Mouse (Mus musculus): ENCODE measurements at regions not wholly inside any gene's neighbourhood (a gene's known extent, or its start where the extent isn't known, plus 50 kb on each side); places are given as distances from the start of the nearest gene placed in this dataset.

- Histone ChIP-seq H3K9ac (ENCODE audit: low read length) (no peak overlapping the region), H3K27me3 (ENCODE audit: control insufficient read depth, insufficient read depth, low read length) (no peaks in the 10 kb centered on the region), H3K27ac (replicated peaks in 1 of 2; ENCODE audit: control insufficient read depth in 1 of 2, insufficient read depth in 1 of 2, low read depth in 2 of 2, low read length in 2 of 2) (no peak overlapping the region), H3K4me3 (ENCODE audit: control insufficient read depth in 1 of 2, insufficient read depth in 1 of 2, low read depth in 1 of 2, low read length in 2 of 2) (no peak overlapping the region), H3K9me3 (ENCODE audit: control insufficient read depth, low read length) (no peaks in the 10 kb centered on the region), H3K4me1 (ENCODE audit: control insufficient read depth in 2 of 2, insufficient read depth in 2 of 2, low read length in 2 of 2) (peaks cover 2 to 3% of the 10 kb centered on the region in 2 experiments; a peak in 2 of 4 replicates), H3K4me2 (ENCODE audit: low read length) (no peak overlapping the region), H3K36me3 (ENCODE audit: control insufficient read depth, insufficient read depth, low read length) (no peaks in the 10 kb centered on the region)
- ATAC-seq (ENCODE audit: insufficient number of reproducible peaks, insufficient read depth, low FRiP score, low read depth) = no peak
- 24% methylated on average over 3 of the region's 3 CpGs for WGBS
Observed at GRCm38 (mm10) chr16:24284215-24284614, 109.1 kb upstream of the Lpp start.

GRCm38 (mm10) chr16:24282194-24282683 lies 111.1 kb upstream of the Lpp start:
- Histone ChIP-seq H3K4me2 (ENCODE audit: low read length) (no peak overlapping the region), H3K4me1 (ENCODE audit: control insufficient read depth in 2 of 2, insufficient read depth in 2 of 2, low read length in 2 of 2) (peaks cover 2 to 3% of the 10 kb centered on the region in 2 experiments; a peak in 2 of 4 replicates), H3K27me3 (ENCODE audit: control insufficient read depth, insufficient read depth, low read length) (no peaks in the 10 kb centered on the region), H3K9me3 (ENCODE audit: control insufficient read depth, low read length) (no peaks in the 10 kb centered on the region), H3K27ac (replicated peaks in 1 of 2; ENCODE audit: control insufficient read depth in 1 of 2, insufficient read depth in 1 of 2, low read depth in 2 of 2, low read length in 2 of 2) (no peak overlapping the region), H3K36me3 (ENCODE audit: control insufficient read depth, insufficient read depth, low read length) (no peaks in the 10 kb centered on the region), H3K9ac (ENCODE audit: low read length) (no peak overlapping the region), H3K4me3 (ENCODE audit: control insufficient read depth in 1 of 2, insufficient read depth in 1 of 2, low read depth in 1 of 2, low read length in 2 of 2) (no peak overlapping the region)
- ATAC-seq (ENCODE audit: insufficient number of reproducible peaks, insufficient read depth, low FRiP score, low read depth) = peak; percentile 88
- WGBS = 6% methylated on average over 6 of the region's 6 CpGs

GRCm38 (mm10) chr16:24281561-24281960 lies 111.7 kb upstream of the Lpp start:
- H3K4me3 ChIP-seq (ENCODE audit: control insufficient read depth in 1 of 2, insufficient read depth in 1 of 2, low read depth in 1 of 2, low read length in 2 of 2) = no peak overlapping the region
- no peak overlapping the region for H3K9ac ChIP-seq (ENCODE audit: low read length)
- no peaks in the 10 kb centered on the region for H3K9me3 ChIP-seq (ENCODE audit: control insufficient read depth, low read length)
- H3K27me3 ChIP-seq (ENCODE audit: control insufficient read depth, insufficient read depth, low read length) = no peaks in the 10 kb centered on the region
- no peak for ATAC-seq (ENCODE audit: insufficient number of reproducible peaks, insufficient read depth, low FRiP score, low read depth)
- no peak overlapping the region for H3K27ac ChIP-seq (replicated peaks in 1 of 2; ENCODE audit: control insufficient read depth in 1 of 2, insufficient read depth in 1 of 2, low read depth in 2 of 2, low read length in 2 of 2)
- no peaks in the 10 kb centered on the region for H3K36me3 ChIP-seq (ENCODE audit: control insufficient read depth, insufficient read depth, low read length)
- peaks cover 2 to 3% of the 10 kb centered on the region in 2 experiments; a peak in 2 of 4 replicates for H3K4me1 ChIP-seq (ENCODE audit: control insufficient read depth in 2 of 2, insufficient read depth in 2 of 2, low read length in 2 of 2)
- 87% methylated on average over 5 of the region's 5 CpGs for WGBS
- H3K4me2 ChIP-seq (ENCODE audit: low read length) = no peak overlapping the region

- Histone ChIP-seq H3K27me3 (ENCODE audit: control insufficient read depth, insufficient read depth, low read length) (no peaks in the 10 kb centered on the region), H3K4me3 (ENCODE audit: control insufficient read depth in 1 of 2, insufficient read depth in 1 of 2, low read depth in 1 of 2, low read length in 2 of 2) (no peak overlapping the region), H3K9ac (ENCODE audit: low read length) (no peak overlapping the region), H3K4me1 (ENCODE audit: control insufficient read depth in 2 of 2, insufficient read depth in 2 of 2, low read length in 2 of 2) (peaks cover 2% of the 10 kb centered on the region in 2 experiments; a peak in 2 of 4 replicates), H3K4me2 (ENCODE audit: low read length) (no peak overlapping the region), H3K27ac (replicated peaks in 1 of 2; ENCODE audit: control insufficient read depth in 1 of 2, insufficient read depth in 1 of 2, low read depth in 2 of 2, low read length in 2 of 2) (no peak overlapping the region), H3K9me3 (ENCODE audit: control insufficient read depth, low read length) (no peaks in the 10 kb centered on the region), H3K36me3 (ENCODE audit: control insufficient read depth, insufficient read depth, low read length) (no peaks in the 10 kb centered on the region)
- WGBS = 83% methylated on average over 7 of the region's 7 CpGs
- no peak for ATAC-seq (ENCODE audit: insufficient number of reproducible peaks, insufficient read depth, low FRiP score, low read depth)
Observed at GRCm38 (mm10) chr16:24277857-24278256, 115.5 kb upstream of the Lpp start.

- Histone ChIP-seq H3K27ac (replicated peaks in 1 of 2; ENCODE audit: control insufficient read depth in 1 of 2, insufficient read depth in 1 of 2, low read depth in 2 of 2, low read length in 2 of 2) (no peak overlapping the region), H3K27me3 (ENCODE audit: control insufficient read depth, insufficient read depth, low read length) (no peaks in the 10 kb centered on the region), H3K9me3 (ENCODE audit: control insufficient read depth, low read length) (no peaks in the 10 kb centered on the region), H3K36me3 (ENCODE audit: control insufficient read depth, insufficient read depth, low read length) (no peaks in the 10 kb centered on the region), H3K4me1 (ENCODE audit: control insufficient read depth in 2 of 2, insufficient read depth in 2 of 2, low read length in 2 of 2) (no peaks in the 10 kb centered on the region), H3K4me2 (ENCODE audit: low read length) (no peak overlapping the region), H3K4me3 (ENCODE audit: control insufficient read depth in 1 of 2, insufficient read depth in 1 of 2, low read depth in 1 of 2, low read length in 2 of 2) (no peak overlapping the region), H3K9ac (ENCODE audit: low read length) (no peak overlapping the region)
- no peak for ATAC-seq (ENCODE audit: insufficient number of reproducible peaks, insufficient read depth, low FRiP score, low read depth)
- 90% methylated on average over 6 of the region's 6 CpGs for WGBS
Observed at GRCm38 (mm10) chr16:24262701-24263100, 130.6 kb upstream of the Lpp start.

GRCm38 (mm10) chr16:24259711-24260230 lies 133.5 kb upstream of the Lpp start:
- WGBS = 78% methylated on average over 3 of the region's 3 CpGs
- Histone ChIP-seq H3K27ac (replicated peaks in 1 of 2; ENCODE audit: control insufficient read depth in 1 of 2, insufficient read depth in 1 of 2, low read depth in 2 of 2, low read length in 2 of 2) (no peak overlapping the region), H3K4me3 (ENCODE audit: control insufficient read depth in 1 of 2, insufficient read depth in 1 of 2, low read depth in 1 of 2, low read length in 2 of 2) (no peak overlapping the region), H3K4me2 (ENCODE audit: low read length) (no peak overlapping the region), H3K36me3 (ENCODE audit: control insufficient read depth, insufficient read depth, low read length) (no peaks in the 10 kb centered on the region), H3K9me3 (ENCODE audit: control insufficient read depth, low read length) (no peaks in the 10 kb centered on the region), H3K4me1 (ENCODE audit: control insufficient read depth in 2 of 2, insufficient read depth in 2 of 2, low read length in 2 of 2) (no peaks in the 10 kb centered on the region), H3K9ac (ENCODE audit: low read length) (no peak overlapping the region), H3K27me3 (ENCODE audit: control insufficient read depth, insufficient read depth, low read length) (no peaks in the 10 kb centered on the region)
- ATAC-seq (ENCODE audit: insufficient number of reproducible peaks, insufficient read depth, low FRiP score, low read depth) = no peak

GRCm38 (mm10) chr16:24258991-24259390 lies 134.3 kb upstream of the Lpp start:
- Histone ChIP-seq H3K4me3 (ENCODE audit: control insufficient read depth in 1 of 2, insufficient read depth in 1 of 2, low read depth in 1 of 2, low read length in 2 of 2) (no peak overlapping the region), H3K4me2 (ENCODE audit: low read length) (no peak overlapping the region), H3K4me1 (ENCODE audit: control insufficient read depth in 2 of 2, insufficient read depth in 2 of 2, low read length in 2 of 2) (no peaks in the 10 kb centered on the region), H3K27me3 (ENCODE audit: control insufficient read depth, insufficient read depth, low read length) (no peaks in the 10 kb centered on the region), H3K9me3 (ENCODE audit: control insufficient read depth, low read length) (no peaks in the 10 kb centered on the region), H3K36me3 (ENCODE audit: control insufficient read depth, insufficient read depth, low read length) (no peaks in the 10 kb centered on the region), H3K9ac (ENCODE audit: low read length) (no peak overlapping the region), H3K27ac (replicated peaks in 1 of 2; ENCODE audit: control insufficient read depth in 1 of 2, insufficient read depth in 1 of 2, low read depth in 2 of 2, low read length in 2 of 2) (no peak overlapping the region)
- 45% methylated on average over 1 of the region's 1 CpGs for WGBS
- ATAC-seq (ENCODE audit: insufficient number of reproducible peaks, insufficient read depth, low FRiP score, low read depth) = no peak

- no peaks in the 10 kb centered on the region for H3K9me3 ChIP-seq (ENCODE audit: control insufficient read depth, low read length)
- 79% methylated on average over 10 of the region's 10 CpGs for whole genome bisulfite sequencing
- no peaks in the 10 kb centered on the region for H3K36me3 ChIP-seq (ENCODE audit: control insufficient read depth, insufficient read depth, low read length)
- H3K27ac ChIP-seq (replicated peaks in 1 of 2; ENCODE audit: control insufficient read depth in 1 of 2, insufficient read depth in 1 of 2, low read depth in 2 of 2, low read length in 2 of 2) = no peak overlapping the region
- no peak overlapping the region for H3K9ac ChIP-seq (ENCODE audit: low read length)
- H3K4me1 ChIP-seq (ENCODE audit: control insufficient read depth in 2 of 2, insufficient read depth in 2 of 2, low read length in 2 of 2) = no peaks in the 10 kb centered on the region
- no peak for ATAC-seq (ENCODE audit: insufficient number of reproducible peaks, insufficient read depth, low FRiP score, low read depth)
- no peak overlapping the region for H3K4me2 ChIP-seq (ENCODE audit: low read length)
- no peaks in the 10 kb centered on the region for H3K27me3 ChIP-seq (ENCODE audit: control insufficient read depth, insufficient read depth, low read length)
- H3K4me3 ChIP-seq (ENCODE audit: control insufficient read depth in 1 of 2, insufficient read depth in 1 of 2, low read depth in 1 of 2, low read length in 2 of 2) = no peak overlapping the region
Observed at GRCm38 (mm10) chr16:24255037-24255436, 138.3 kb upstream of the Lpp start.

Data from heart, embryonic 14.5 days (tissue).